Mouse (Mus musculus) c-Kit-negative CD71-positive TER-119-positive erythroid progenitor cells, embryonic 14.5 days (primary cell): ENCODE results near the gene Nlgn3.
A peak's percentile ranks its signal among the peaks of the same experiment; 100 is the strongest.
"Not testable (repeated sequence)": the region's sequence is repeated elsewhere in the genome, so short reads cannot be mapped to it uniquely, and the experiment has no call there.

Source experiments
- DNase-seq: peaks from one replicate; pipeline ENCODE4 v3.0.0-alpha.2; 2013; ENCODE audit warnings: low read depth, low spot score

Nlgn3 gene

DNA sequence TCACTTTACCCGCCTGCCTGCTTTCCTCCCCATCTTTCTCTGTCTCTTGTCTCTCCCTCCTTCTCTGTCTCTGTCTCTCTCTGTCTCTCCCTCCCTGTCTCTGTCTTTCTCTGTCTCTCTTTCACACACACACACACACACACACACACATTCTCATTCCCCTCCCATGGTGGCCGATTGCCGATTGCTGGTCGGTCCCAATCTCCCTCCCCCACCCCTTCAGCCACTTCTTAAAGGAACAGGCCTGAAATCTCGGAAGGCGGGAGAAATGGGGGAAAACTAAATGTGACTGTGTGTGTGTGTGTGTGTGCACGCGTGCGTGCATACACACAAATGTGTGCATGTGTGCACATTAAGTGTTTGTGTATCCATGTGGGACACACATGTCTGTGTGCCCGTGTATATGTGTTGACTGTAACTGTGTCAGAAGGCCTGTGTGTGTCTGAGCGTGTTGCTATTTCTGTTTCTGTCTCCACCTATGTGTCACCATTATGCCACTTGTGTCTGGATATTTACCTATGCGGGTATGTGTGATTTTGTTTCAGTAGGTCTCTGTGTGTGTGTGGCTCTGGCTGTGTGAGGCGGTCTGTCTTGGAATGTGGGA lies 1.6 kb downstream of the Nlgn3 start:
- DNase-seq = no peak

- no peak for DNase-seq
Measured at GRCm38 (mm10) chrX:101301654-101302053, 2.7 kb downstream of the Nlgn3 start.

GRCm38 (mm10) chrX:101304646-101305045 lies 5.7 kb downstream of the Nlgn3 start:
- DNase-seq = no peak

DNA sequence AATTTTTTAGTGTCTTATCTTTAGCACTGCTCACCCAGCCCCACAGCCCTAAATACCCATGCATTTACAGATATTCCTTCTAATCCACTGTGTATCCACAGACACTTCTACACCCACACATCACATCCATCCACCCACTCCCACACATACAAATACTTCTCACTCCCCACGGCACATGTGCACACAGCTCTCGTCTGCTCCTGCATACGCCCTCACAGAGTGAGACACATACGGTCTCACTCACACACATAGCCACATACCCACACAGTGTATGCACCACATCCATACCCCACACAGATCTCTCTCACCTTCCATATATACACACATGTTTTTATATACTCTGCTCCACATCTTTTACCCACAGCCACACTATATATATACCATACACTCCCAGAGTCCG lies 10.3 kb downstream of the Nlgn3 start:
- DNase-seq = no peak

DNA sequence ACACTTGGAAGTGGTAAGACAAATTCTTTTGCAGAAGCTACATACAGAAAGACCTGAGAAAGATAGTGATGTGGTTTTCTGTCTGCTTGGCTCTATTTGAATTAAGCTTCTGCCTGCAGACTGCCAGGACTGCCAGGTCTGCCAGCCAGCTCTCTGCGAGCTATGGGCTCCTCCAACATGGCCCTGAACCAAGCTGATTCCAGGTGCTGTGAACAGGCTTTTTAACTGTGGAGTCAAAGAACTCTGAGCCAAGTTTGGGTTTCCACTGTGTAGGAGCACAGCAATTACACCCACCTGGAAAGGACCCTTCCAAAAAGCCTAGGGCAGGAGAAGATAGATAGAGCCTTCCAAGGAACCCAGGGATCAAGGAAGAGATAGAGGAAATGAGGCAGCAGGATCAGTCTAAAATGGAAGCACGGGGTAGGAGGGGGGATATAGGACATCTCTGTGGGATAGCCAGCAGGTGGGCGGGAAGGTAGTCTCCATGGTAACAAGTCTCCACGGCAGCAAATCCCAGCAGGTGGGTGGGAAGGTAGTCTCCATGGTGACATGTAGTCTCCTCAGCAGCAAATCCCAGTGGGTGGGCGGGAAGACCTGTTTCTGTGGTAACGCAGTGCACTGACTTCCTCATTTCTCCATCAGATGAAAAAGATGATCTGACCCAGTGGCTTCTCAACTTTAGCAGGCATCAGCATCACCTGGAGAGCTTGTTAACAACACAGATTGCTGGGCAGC lies 14.8 kb downstream of the Nlgn3 start:
- DNase-seq = no peak

GRCm38 (mm10) chrX:101319775-101320174 lies 20.8 kb downstream of the Nlgn3 start:
- no peak for DNase-seq

- no peak for DNase-seq
Measured at GRCm38 (mm10) chrX:101325989-101326899, 27.3 kb downstream of the Nlgn3 start.

DNA sequence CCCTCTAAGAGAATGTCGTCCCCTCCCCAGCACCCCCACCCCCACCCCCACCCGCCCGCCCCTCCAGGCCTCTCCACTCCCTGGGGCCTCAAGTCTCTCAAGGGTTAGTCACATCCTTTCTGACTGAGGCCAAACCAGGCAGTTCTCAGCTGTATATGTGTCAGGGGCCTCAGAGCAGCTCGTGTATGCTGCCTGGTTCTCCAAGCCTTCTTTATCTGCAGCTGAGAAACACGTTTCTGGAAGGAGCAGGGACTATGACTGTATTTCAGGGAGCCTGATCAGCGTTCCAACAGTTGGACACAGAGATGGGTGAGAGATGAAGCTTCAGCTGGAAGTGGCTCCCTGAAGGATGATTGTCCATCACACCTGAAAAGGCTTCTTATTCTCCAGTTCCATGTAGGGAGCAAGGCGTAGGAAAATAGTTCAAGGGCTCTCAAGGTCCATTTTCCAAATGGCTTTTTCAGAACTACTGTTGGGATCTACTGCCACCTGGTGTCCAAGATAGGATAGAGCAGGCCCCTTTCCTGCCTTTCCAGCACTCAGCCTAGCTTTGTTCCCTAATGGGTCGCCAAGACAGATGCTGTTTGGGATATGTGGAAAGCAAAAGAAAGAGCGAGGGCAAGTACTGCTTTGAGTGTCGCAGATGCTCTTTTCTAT lies 30.5 kb downstream of the Nlgn3 start:
- peak; percentile 57 for DNase-seq

DNA sequence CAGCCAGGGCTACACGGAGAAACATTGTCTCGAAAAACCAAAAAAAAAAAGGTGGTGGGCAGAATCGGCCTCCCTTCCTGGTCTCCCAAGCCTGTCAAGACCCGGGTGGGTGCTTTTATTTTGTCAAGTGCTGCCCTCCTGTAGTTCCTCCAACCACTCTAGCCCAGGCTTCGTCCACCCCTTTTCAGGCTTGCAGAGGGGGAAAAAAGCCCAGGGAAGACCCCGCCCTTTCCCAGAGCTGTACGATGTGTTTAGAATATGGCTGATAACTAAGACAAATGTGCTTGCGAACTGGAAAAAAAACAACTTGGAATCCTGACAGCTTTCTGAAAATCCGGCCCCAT lies 33.0 kb downstream of the Nlgn3 start:
- no peak for DNase-seq

DNA sequence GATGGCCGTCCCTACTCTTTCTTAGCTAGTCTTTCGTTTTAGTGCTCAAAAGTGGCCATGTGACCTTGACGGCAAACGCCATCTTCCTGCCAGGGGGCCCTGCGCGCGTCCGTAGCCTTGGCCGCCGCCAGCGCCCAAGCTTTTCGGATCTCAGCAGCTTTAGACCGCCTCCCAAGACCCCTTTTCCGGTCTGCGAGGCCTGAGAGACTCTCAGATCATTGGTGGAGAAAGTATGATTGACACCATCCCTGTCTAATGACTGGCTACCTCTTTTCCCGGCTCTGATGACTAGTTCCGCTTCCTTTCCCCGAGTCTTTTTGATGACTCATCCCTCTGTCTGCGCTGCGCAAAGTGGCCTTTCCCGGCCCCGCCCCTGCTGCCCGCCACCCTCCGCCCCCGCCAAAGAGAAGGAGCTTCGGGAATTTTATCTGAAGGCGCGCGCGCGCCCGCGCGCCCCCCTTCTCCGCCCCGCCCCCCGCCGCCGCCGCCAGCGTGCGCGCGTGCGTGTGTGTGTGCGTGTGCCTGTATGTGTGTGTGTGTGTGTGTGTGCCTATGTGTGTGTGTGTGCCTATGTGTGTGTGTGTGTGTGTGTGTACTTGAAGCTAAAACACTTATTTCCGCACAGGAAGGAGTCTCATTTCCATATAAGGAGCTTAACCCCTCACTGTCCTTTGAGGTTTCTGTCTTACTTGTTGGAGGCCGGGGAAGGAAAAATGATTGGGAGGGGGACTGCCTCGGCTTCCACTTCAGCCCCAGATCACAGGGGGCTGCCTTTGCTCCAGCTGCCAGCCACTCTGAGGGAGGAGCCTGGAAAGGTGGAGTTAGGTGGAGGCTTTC lies 33.6 kb downstream of the Nlgn3 start:
- DNase-seq = peak; percentile 88

DNA sequence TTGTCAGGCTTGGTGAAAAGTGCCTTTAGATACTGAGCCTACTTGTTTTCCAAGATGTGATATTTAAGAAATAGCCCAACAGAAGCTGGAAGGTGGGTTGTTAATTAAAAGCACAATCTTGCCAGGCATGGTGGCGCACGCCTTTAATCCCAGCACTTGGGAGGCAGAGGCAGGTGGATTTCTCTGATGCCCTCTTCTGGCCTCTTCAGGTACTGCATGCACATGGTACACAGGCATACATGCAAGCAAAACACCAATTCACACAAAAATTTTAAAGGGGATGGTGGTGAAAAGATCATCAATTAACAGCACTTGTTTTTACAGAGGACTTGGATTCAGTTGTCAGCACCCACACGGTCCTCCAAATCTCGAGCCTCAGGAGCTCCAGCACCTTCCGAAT lies 35.6 kb downstream of the Nlgn3 start:
- peak; percentile 46 for DNase-seq

GRCm38 (mm10) chrX:101338666-101339065 lies 39.7 kb downstream of the Nlgn3 start:
- no peak for DNase-seq

- not testable (repeated sequence) for DNase-seq
Measured at GRCm38 (mm10) chrX:101342837-101343236, 43.9 kb downstream of the Nlgn3 start.

GRCm38 (mm10) chrX:101345456-101345855 lies 46.5 kb downstream of the Nlgn3 start:
- DNase-seq = no peak

- no peak for DNase-seq
Measured at GRCm38 (mm10) chrX:101346475-101346874, 47.5 kb downstream of the Nlgn3 start.

DNA sequence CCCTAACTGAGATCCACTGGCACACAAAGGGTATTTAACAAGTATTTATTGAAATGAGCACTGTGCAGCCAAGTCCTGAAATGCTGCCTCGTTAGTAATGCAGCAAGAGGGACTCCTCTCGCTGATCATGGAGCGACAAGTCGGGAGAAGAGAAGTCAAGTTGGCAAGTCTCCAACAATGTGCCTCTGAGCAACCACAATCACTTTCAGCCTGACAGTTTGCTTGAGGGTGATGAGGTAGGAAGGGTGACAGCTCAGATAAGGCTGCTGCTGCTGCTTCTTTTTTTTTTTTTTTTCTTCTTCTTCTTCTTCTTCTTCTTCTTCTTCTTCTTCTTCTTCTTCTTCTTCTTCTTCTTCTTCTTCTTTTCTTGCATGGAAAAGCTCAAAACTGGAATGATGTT lies 52.2 kb downstream of the Nlgn3 start:
- no peak for DNase-seq

- not testable (repeated sequence) for DNase-seq
Measured at GRCm38 (mm10) chrX:101358902-101359301, 59.9 kb downstream of the Nlgn3 start.

DNA sequence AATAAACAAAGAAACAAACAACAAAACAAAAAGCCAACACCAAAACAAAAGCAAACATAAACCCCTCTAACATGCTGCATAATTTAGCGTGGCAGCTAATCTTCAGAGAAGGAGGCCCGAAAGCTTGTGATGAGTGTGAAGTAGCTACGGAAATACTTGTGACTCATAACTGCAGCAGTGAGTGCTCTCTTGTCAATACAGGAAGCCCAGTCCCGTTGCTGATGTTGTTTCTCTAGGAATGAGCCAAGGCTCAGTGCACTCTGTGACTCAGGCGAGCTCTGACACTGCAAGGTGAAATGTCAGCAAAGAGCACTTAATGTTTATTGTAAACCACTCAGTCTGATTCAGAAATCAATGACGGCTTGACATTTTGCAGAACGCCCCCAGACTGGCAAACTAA lies 70.0 kb downstream of the Nlgn3 start:
- no peak for DNase-seq

DNA sequence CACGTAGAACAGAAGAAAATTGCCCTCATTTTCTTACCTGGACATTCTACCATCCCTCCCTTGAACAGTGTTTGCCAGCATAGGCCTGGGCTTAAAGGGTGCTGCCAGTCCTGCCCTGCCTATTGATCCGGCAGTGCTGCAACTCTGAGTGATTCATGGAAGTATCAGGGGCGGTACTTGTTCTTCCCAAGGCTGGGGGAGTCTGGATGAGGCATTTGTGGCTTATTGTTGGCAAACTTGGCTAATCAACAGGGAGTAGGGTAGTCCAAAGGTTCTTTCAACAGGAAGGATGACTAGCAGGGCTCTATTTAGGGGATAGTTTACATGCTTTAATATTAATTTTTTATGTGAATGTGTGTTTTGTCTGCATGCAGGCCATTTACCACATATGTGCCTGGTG lies 71.6 kb downstream of the Nlgn3 start:
- DNase-seq = no peak

DNA sequence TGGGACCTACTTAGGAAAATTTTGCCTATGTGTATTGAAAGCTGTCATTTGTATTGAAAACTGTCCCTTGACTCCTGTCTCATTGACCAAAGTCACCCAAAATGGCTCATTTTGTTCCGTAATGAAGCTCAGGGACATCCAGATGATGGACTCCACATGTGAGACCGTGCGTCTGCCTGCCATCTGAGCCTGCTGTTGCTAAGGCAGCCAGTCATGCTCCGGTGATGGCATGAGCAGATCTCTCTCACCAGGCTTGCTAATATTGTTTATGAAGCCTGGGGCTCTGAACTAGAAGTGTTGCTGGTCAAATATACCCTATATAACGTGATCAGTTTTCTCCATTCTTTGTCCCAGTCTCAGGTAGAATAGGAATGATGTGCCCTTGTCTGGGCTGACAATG lies 74.0 kb downstream of the Nlgn3 start:
- no peak for DNase-seq
